In genomic region chr13:96852133-96852532, GRCm38 (mm10) we compare ENCODE assay signal across 21 mouse cellular contexts.
DNase-seq lines count a peak whose midpoint lies in the region; TF ChIP-seq lines count a peak whose summit lies in the region.
"Had no signal": no experiment of that assay in that cellular context is flagged by ENCODE, and none has a peak within 500 bp of the region (broad histone marks: within the 10 kb centered on the region; RNA-seq: fewer than 3 reads in every experiment).

No protein-coding gene starts in this region.

- peak; percentile 55 to 56; a peak in 3 of 4 replicates for TF ChIP-seq EP300 in MEL (IDR thresholded peaks at IDR 0.05; ENCODE audit: low read depth in 1 of 2, low read length in 2 of 2)

- no peaks in the 10 kb centered on the region for H3K4me1 ChIP-seq in MEL (ENCODE audit: control insufficient read depth in 1 of 2, insufficient read depth in 2 of 2, low read length in 2 of 2)
- no peaks in the 10 kb centered on the region for H3K4me1 ChIP-seq in kidney, adult 2 months (ENCODE audit: control insufficient read depth, insufficient read depth, low read length)

- H3K9me3 ChIP-seq in MEL (replicated peaks; ENCODE audit: insufficient read depth, low read length) = no peaks in the 10 kb centered on the region
- H3K9me3 ChIP-seq: G1E had no signal

- intact Hi-C loops in heart, postnatal 10 days (cut with DNase I) = loop anchor here (10.0 kb wide), 3 partner anchors 153 to 293 kb away; no protein-coding TSS in a partner anchor

- H3K27me3 ChIP-seq in MEL (ENCODE audit: control insufficient read depth in 1 of 2, insufficient read depth in 2 of 2, low read length in 2 of 2) = peaks cover 0 to 3% of the 10 kb centered on the region in 2 experiments; a peak in 1 of 4 replicates
- no peaks in the 10 kb centered on the region for H3K27me3 ChIP-seq in kidney, adult 2 months (replicated peaks; ENCODE audit: control insufficient read depth, insufficient read depth, low read length)
- H3K27me3 ChIP-seq: CH12.LX had no signal

- H3K4me3 ChIP-seq in MEL (ENCODE audit: control insufficient read depth in 1 of 2, insufficient read depth in 1 of 2, low read depth in 2 of 2, low read length in 2 of 2) = no peak overlapping the region
- H3K4me3 ChIP-seq in kidney, adult 2 months (ENCODE audit: insufficient read depth, low read depth, low read length) = no peak overlapping the region

- H3K36me3 ChIP-seq in MEL (ENCODE audit: control insufficient read depth in 1 of 2, insufficient read depth in 2 of 2, low read length in 2 of 2) = peaks cover 0 to 4% of the 10 kb centered on the region in 2 experiments; a peak in 1 of 4 replicates
- no peaks in the 10 kb centered on the region for H3K36me3 ChIP-seq in kidney, adult 2 months (ENCODE audit: control insufficient read depth, insufficient read depth, low read length)
- H3K36me3 ChIP-seq: G1E had no signal

- H3K79me2 ChIP-seq in MEL (ENCODE audit: control insufficient read depth, insufficient read depth, low read length, poor library complexity) = no peaks in the 10 kb centered on the region

- WGBS in kidney, adult 2 months = 62% methylated on average over 2 of the region's 2 CpGs

- TF ChIP-seq CTCF in MEL (IDR thresholded peaks at IDR 0.05 in 2 of 3, conservative IDR thresholded peaks at IDR 0.05 in 1 of 3; ENCODE audit: control insufficient read depth in 1 of 3, insufficient read depth in 1 of 3, low read depth in 2 of 3, low read length in 3 of 3, poor library complexity in 1 of 3, severe bottlenecking in 1 of 3) = no peak
- TF ChIP-seq CTCF in kidney, adult 2 months (conservative IDR thresholded peaks at IDR 0.05; ENCODE audit: insufficient read depth, insufficient read length, low read depth, low read length) = no peak

- no peak overlapping the region for H3K9ac ChIP-seq in MEL (ENCODE audit: control insufficient read depth, low read depth, low read length, poor library complexity, severe bottlenecking)

- no peak overlapping the region for H3K27ac ChIP-seq in MEL (ENCODE audit: control insufficient read depth, low read depth, low read length)
- no peak overlapping the region for H3K27ac ChIP-seq in kidney, adult 2 months (ENCODE audit: insufficient read depth, low read depth, low read length)

- TF ChIP-seq RAD21 in MEL (IDR thresholded peaks at IDR 0.05; ENCODE audit: low read depth, low read length) = no peak

- DNase-seq in 416B (ENCODE audit: low read depth) (peak; percentile 36), MEL (ENCODE audit: low read depth, low spot score) (peak; percentile 7), MEL-GATA-1-ER (ENCODE audit: extremely low read depth, low read depth) (peak; percentile 10)
- DNase-seq in heart, postnatal 10 days = no peak
- DNase-seq in kidney, adult 2 months = no peak
- no peak for DNase-seq in right cerebral cortex, adult 18-20 months
- DNase-seq: adrenal gland, adult 2 months; adrenal gland, adult 8-10 months; adrenal gland, postnatal 10 days; adrenal gland, postnatal 14 days; adrenal gland, postnatal 25 days; adrenal gland, postnatal 36 days; B cell, adult 2 months; cerebellum, adult 11 months; cerebellum, adult 11-12 months; cerebellum, adult 18-20 months; cerebellum, adult 2 months; cerebellum, adult 8-10 months; cerebellum, adult 9-10 months had no signal

- no peak for TF ChIP-seq POLR2A in MEL (IDR thresholded peaks at IDR 0.05; ENCODE audit: control insufficient read depth in 1 of 2, insufficient read depth in 1 of 2, low read depth in 1 of 2, low read length in 2 of 2, poor library complexity in 1 of 2)
- no peak for TF ChIP-seq POLR2A in kidney, adult 2 months (IDR thresholded peaks at IDR 0.05; ENCODE audit: low read depth, low read length)

TF ChIP-seq in MEL, 35 proteins besides CTCF, POLR2A, EP300 and RAD21:
- peak; percentile 93 for TF ChIP-seq RCOR1 (IDR thresholded peaks at IDR 0.05; ENCODE audit: low read depth, low read length)
- TF ChIP-seq GATA1 (IDR thresholded peaks at IDR 0.05; ENCODE audit: low read depth, low read length) = peak; percentile 77
- no peak for TF ChIP-seq ETS1 (IDR thresholded peaks at IDR 0.05; ENCODE audit: low read depth, low read length)
- no peak for TF ChIP-seq MAZ (IDR thresholded peaks at IDR 0.05; ENCODE audit: low read depth, low read length)
- TF ChIP-seq CHD2 (IDR thresholded peaks at IDR 0.05; ENCODE audit: low read length) = no peak
- TF ChIP-seq CHD1 (IDR thresholded peaks at IDR 0.05; ENCODE audit: low read depth, low read length) = no peak
- TF ChIP-seq ZNF384 (IDR thresholded peaks at IDR 0.05; ENCODE audit: low read depth, low read length) = no peak
- peak; percentile 55; the same call in 1 of the 2 replicates for TF ChIP-seq TCF12 (IDR thresholded peaks at IDR 0.05; ENCODE audit: low read depth, low read length)

Comparison
In these comparisons a context has a peak if more than half of its experiments do, and no peak if none do; other contexts are left out.
1. DNase-seq: peak in 416B (single experiment), MEL (single experiment) and MEL-GATA-1-ER (single experiment); none in heart, postnatal 10 days (0 of 2), kidney, adult 2 months (single experiment) and right cerebral cortex, adult 18-20 months (single experiment).